Mouse (Mus musculus) intestine, postnatal 0 days (tissue): ENCODE measurements around the gene Atl1. TPM values are rescaled to one million over a fixed set of nuclear protein-coding genes. Genes with fewer than 3 reads are reported as not detected.

Experiments
- ATAC-seq: fragments of 200-750 bp; cut with Nextera tagmentation; 2 replicates; pipeline ENCODE4 v1.8.0; 2017; ENCODE audit warnings: mild to moderate bottlenecking, moderate TSS enrichment, moderate library complexity
- H3K27ac ChIP-seq: fragments of 300-500 bp; sonication (generic); 2 replicates; pipeline ENCODE4 v1.5.1; 2014; ENCODE audit warnings: mild to moderate bottlenecking, low read depth, low read length, moderate library complexity
- H3K27me3 ChIP-seq: fragments of 300-500 bp; sonication (generic); replicated peaks from 2 replicates; pipeline ENCODE4 v1.6.1; 2014; ENCODE audit warnings: low read length, mixed read lengths; ENCODE audit not compliant: control insufficient read depth, insufficient read depth
- H3K36me3 ChIP-seq: fragments of 300-500 bp; sonication (generic); 2 replicates; pipeline ENCODE4 v1.6.1; 2014; ENCODE audit warnings: mild to moderate bottlenecking, moderate library complexity; ENCODE audit not compliant: control insufficient read depth, insufficient read depth
- H3K4me1 ChIP-seq: fragments of 300-500 bp; sonication (generic); replicated peaks from 2 replicates; pipeline ENCODE4 v1.6.1; 2014; ENCODE audit warnings: antibody characterized with exemption, low read length, mixed read lengths; ENCODE audit not compliant: control insufficient read depth, insufficient read depth
- H3K4me2 ChIP-seq: fragments of 300-500 bp; sonication (generic); replicated peaks from 2 replicates; pipeline ENCODE4 v1.6.1; 2014; ENCODE audit warnings: low read depth, mild to moderate bottlenecking, moderate library complexity
- H3K4me3 ChIP-seq: fragments of 300-500 bp; sonication (generic); 2 replicates; pipeline ENCODE4 v1.5.1; 2014; ENCODE audit warnings: low read depth, low read length
- H3K9ac ChIP-seq: fragments of 300-500 bp; sonication (generic); 2 replicates; pipeline ENCODE4 v1.6.1; 2014; ENCODE audit warnings: mild to moderate bottlenecking, low read depth, low read length
- H3K9me3 ChIP-seq: fragments of 300-500 bp; sonication (generic); 2 replicates; pipeline ENCODE4 v1.6.1; 2016; ENCODE audit warnings: mixed run types; ENCODE audit not compliant: control insufficient read depth
- CTCF ChIP-seq: sonication (generic); IDR thresholded peaks from 2 replicates; pipeline ENCODE4 v1.5.1; 2016; ENCODE audit warnings: low read depth, mild to moderate bottlenecking, control low read depth, antibody characterized with exemption, moderate library complexity
- WGBS: fragments of 180-500 bp; shearing (Covaris S2); extraction: QIAGEN DNeasy Blood & Tissue Kit; methylation state at CpG from one replicate; pipeline ENCODE4 v1.1.7; 2014; 5-methylcytosine and 5-hydroxymethylcytosine counted together
- polyA plus RNA-seq: library from polyadenylated mRNA; unstranded; fragments of >200 nt; fragmentation: Nextera tagmentation; extraction: Ambion mirVana; gene quantifications from 2 replicates; pipeline ENCODE4 v1.2.1, GENCODE M21; 2015

The Atl1 gene
- polyA plus RNA-seq, 1 experiment from 2014 or later, result 5.6 TPM

DNA sequence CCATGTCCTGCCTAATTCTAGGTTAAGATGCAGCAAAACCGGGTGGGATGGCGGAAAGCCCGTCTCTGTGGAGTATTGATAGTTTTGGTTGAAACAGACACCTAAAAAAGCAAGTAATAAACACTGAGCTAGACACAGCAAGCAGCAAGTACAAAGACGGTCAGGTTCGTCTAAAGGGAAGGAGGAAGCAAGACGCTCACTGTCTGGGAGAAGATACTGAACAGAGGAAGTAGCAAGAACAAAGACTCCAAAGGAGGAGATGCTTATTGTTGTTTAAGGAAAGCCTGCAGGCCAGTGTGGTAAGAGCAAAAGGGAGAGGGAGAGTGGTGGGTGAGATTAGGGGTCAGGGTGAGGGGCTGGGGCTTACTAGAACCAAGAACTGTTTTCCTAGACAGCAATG is 2.4 kb upstream of the Atl1 start:
- H3K9me3 ChIP-seq, result no peaks in the 10 kb centered on the region
- H3K36me3 ChIP-seq, result peaks cover 3% of the 10 kb centered on the region; the same call in 1 of the 2 replicates
- H3K4me3 ChIP-seq, result no peak overlapping the region
- H3K27me3 ChIP-seq, result no peaks in the 10 kb centered on the region
- H3K27ac ChIP-seq, result no peak overlapping the region
- ATAC-seq, result no peak
- peaks cover 15% of the 10 kb centered on the region; the same call in 1 of the 2 replicates for H3K4me1 ChIP-seq
- H3K4me2 ChIP-seq, result peak overlapping the region; percentile 89
- 53% methylated on average over 6 of the region's 6 CpGs for WGBS
- TF ChIP-seq CTCF, result no peak
- H3K9ac ChIP-seq, result no peak overlapping the region

DNA sequence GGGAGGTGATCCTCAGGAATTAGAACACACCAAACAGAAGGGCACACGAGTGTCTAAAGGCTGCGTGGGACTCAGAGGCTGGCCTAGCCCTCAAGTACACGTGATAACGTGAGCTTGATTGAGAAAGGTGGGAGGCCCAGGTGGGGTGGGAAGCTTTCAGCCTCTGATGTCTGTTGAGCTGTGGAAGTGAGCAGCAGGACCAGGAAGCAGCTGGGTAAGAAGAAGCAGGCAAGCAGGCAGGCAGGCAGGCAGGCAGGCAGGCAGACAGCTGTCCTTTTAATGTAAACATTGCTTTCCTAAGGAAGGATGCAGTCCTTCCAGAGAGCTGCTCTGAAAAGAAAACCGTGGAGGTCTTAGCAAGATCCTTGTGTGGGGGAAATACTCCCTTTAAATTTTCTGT is 1.9 kb upstream of the Atl1 start:
- no peak overlapping the region for H3K9ac ChIP-seq

DNA sequence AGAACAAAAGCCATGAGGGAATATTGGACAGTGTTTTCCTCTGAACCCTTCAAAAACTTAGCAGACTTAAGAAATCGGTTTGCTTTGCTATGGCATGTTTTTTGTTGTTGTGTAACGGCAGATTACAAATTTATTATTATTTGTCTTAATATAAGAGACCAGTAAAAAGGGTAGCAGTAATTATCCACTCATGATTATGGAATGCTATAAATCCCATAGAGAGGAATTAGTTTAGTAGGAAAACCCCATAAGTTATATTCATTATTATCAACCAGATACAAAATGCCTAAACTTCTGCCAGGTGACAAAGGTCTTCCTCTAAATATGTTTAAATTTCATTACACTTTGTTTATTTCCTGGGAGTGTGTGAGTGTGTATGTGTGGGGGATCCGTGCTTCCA is 693 bp upstream of the Atl1 start:
- WGBS, result 33% methylated on average over 3 of the region's 3 CpGs

More for the DNA sequence above, 1.9 kb upstream of the Atl1 start:
- no peaks in the 10 kb centered on the region for H3K27me3 ChIP-seq
- peaks cover 15% of the 10 kb centered on the region; the same call in 1 of the 2 replicates for H3K4me1 ChIP-seq
- H3K9me3 ChIP-seq, result no peaks in the 10 kb centered on the region
- no peak for TF ChIP-seq CTCF
- ATAC-seq, result no peak
- 8% methylated on average over 5 of the region's 5 CpGs for WGBS
- H3K36me3 ChIP-seq, result peaks cover 3% of the 10 kb centered on the region; the same call in 1 of the 2 replicates
- H3K4me3 ChIP-seq, result no peak overlapping the region
- H3K27ac ChIP-seq, result no peak overlapping the region
- peak overlapping the region; percentile 89 for H3K4me2 ChIP-seq

DNA sequence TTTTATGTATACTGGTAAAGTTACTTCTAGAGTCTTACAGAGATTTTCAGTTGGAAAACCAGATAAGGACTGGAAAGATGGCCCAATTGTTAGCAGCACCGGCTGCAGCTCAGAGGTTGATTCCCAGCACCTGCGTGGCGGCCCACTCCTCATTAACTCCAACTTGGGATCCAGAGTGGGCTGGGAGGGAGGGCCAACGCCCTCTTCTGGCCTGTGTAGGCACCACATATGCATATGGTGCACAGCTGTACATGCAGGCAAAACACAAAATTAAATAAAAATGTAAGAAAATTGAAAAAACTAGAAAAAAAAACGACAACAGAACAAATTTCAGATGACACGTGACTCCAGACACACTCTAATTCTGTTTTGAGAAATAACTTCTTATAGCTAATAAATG is 1.5 kb downstream of the Atl1 start:
- no peaks in the 10 kb centered on the region for H3K27me3 ChIP-seq
- no peak overlapping the region for H3K9ac ChIP-seq
- H3K9me3 ChIP-seq, result no peaks in the 10 kb centered on the region
- no peaks in the 10 kb centered on the region for H3K36me3 ChIP-seq
- H3K4me2 ChIP-seq, result no peak overlapping the region
- H3K4me3 ChIP-seq, result no peak overlapping the region
- no peak for ATAC-seq
- peaks cover 9% of the 10 kb centered on the region; the same call in 1 of the 2 replicates for H3K4me1 ChIP-seq
- TF ChIP-seq CTCF, result peak; percentile 55
- WGBS, result 59% methylated on average over 6 of the region's 6 CpGs
- no peak overlapping the region for H3K27ac ChIP-seq

More for the DNA sequence above, 693 bp upstream of the Atl1 start:
- H3K4me2 ChIP-seq, result peak overlapping the region; percentile 89
- ATAC-seq, result no peak
- H3K27ac ChIP-seq, result no peak overlapping the region
- H3K4me1 ChIP-seq, result peaks cover 15% of the 10 kb centered on the region; the same call in 1 of the 2 replicates
- peaks cover 3% of the 10 kb centered on the region; the same call in 1 of the 2 replicates for H3K36me3 ChIP-seq
- H3K27me3 ChIP-seq, result no peaks in the 10 kb centered on the region
- TF ChIP-seq CTCF, result no peak
- H3K9ac ChIP-seq, result peak overlapping the region; percentile 95
- peak overlapping the region; percentile 94 for H3K4me3 ChIP-seq
- no peaks in the 10 kb centered on the region for H3K9me3 ChIP-seq

DNA sequence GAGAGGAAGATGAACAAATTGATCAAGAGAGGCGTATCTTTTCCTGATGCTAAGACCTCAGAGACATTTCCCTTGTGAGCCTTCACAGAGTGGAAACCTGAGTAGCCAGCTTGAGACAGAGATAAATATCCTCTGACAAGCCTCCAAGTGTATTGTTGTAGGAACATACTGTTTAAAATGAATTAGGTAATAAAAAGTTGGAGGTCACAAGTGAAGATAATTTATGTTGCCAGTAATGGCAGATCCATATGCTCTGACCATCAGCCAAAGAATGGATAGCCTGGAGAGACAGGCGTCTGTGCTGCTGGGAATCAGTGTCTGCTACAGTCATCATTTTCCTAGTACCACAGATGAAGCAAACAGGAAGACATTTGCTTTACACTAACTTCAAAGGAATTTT is 2.6 kb downstream of the Atl1 start:
- Histone ChIP-seq H3K4me2 (no peak overlapping the region), H3K9me3 (no peaks in the 10 kb centered on the region), H3K36me3 (no peaks in the 10 kb centered on the region), H3K27me3 (no peaks in the 10 kb centered on the region), H3K4me3 (no peak overlapping the region), H3K4me1 (peaks cover 8% of the 10 kb centered on the region; the same call in 1 of the 2 replicates), H3K27ac (no peak overlapping the region), H3K9ac (no peak overlapping the region)
- ATAC-seq, result no peak
- no peak for TF ChIP-seq CTCF
- 67% methylated on average over 2 of the region's 2 CpGs for WGBS

DNA sequence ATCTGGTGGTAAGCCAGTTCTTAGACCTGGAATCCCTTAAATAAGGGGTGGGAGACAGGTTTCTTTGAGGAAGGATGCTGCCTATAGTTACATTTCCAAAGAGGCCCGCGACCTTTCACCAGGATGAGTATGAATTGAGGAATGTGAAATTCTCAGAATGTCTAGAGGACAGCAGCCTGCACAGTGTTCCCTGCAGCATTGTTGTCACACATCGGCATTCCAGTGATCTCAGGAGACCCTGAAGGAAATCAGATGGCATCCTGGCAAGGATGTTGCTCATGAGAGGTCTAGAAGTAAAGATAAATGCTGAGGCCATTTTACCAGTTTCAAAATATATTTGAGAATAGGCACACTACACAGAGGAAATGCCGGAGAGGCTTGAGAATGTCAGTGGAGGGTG is 5.7 kb downstream of the Atl1 start:
- no peak overlapping the region for H3K9ac ChIP-seq
- no peaks in the 10 kb centered on the region for H3K4me1 ChIP-seq
- no peak for TF ChIP-seq CTCF
- H3K9me3 ChIP-seq, result no peaks in the 10 kb centered on the region
- no peak for ATAC-seq
- no peaks in the 10 kb centered on the region for H3K27me3 ChIP-seq
- no peak overlapping the region for H3K27ac ChIP-seq
- WGBS, result 84% methylated on average over 4 of the region's 4 CpGs
- no peaks in the 10 kb centered on the region for H3K36me3 ChIP-seq
- no peak overlapping the region for H3K4me2 ChIP-seq
- no peak overlapping the region for H3K4me3 ChIP-seq

DNA sequence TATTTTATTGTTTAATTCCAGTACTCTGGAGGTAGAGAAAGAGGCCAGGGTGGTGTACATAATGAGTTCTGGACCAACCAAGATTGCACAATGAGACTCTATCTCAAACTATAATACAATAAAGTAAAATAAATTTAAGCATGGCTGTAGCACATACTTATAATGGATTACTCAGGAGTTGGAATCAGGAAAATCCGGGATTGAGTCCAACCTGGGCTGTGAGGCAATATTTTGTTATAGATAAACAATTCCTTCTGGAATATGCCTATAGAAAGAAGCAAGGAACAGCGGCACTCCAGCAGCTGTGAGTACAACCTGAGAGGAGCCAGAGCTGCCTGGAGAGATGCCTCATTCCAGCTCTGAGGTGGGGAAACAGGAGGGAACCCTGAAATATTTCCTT is 12.6 kb downstream of the Atl1 start:
- TF ChIP-seq CTCF, result no peak
- H3K9ac ChIP-seq, result no peak overlapping the region
- 55% methylated on average over 2 of the region's 2 CpGs for WGBS

More for the DNA sequence above, 12.6 kb downstream of the Atl1 start:
- Histone ChIP-seq H3K4me2 (no peak overlapping the region), H3K27me3 (no peaks in the 10 kb centered on the region), H3K9me3 (no peaks in the 10 kb centered on the region), H3K36me3 (no peaks in the 10 kb centered on the region), H3K4me3 (no peak overlapping the region), H3K27ac (no peak overlapping the region), H3K4me1 (no peaks in the 10 kb centered on the region)
- ATAC-seq, result no peak
